Mouse (Mus musculus): ENCODE data around the gene Impg1.

DNA sequence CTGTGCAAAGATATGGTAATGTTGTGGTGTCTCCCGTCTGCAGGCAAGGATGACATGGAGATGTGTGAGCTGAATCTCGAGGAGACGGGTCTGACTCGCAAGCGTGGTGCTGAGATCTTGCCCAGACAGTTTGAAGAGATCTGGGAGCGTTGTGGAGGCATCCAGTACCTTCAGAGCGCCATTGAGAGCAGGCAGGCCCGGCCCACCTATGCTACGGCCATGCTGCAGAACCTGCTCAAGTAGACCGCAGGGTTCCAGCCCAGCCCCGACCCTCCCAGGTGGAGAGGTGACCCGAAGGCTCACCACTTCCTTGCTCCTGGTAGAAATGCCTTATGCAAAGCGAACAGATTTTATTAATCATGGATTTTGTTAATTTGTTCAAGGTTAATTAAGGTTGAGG, 157.7 kb downstream of the Impg1 start:
- TF ChIP-seq CTCF (IDR thresholded peaks at IDR 0.05; ENCODE audit: control insufficient read depth, insufficient read depth, insufficient replicate concordance, low read depth, low read length) (no peak), POLR2A (IDR thresholded peaks at IDR 0.05; ENCODE audit: control insufficient read depth, low read depth, low read length) (no peak)
